Mouse (Mus musculus) B cell, adult (primary cell): ENCODE data around the gene Phf3. TPM values are rescaled to one million over a fixed set of nuclear protein-coding genes. Genes with fewer than 3 reads are reported as not detected.

Experiments
- total RNA-seq: library from RNA; stranded (reverse); gene quantifications from 4 replicates; pipeline ENCODE4 v1.2.4, GENCODE M21; 2023; ENCODE audit not compliant: inconsistent age

Phf3 gene
- total RNA-seq = 160 to 167 TPM (median 162 TPM) in 4 replicates

DNA sequence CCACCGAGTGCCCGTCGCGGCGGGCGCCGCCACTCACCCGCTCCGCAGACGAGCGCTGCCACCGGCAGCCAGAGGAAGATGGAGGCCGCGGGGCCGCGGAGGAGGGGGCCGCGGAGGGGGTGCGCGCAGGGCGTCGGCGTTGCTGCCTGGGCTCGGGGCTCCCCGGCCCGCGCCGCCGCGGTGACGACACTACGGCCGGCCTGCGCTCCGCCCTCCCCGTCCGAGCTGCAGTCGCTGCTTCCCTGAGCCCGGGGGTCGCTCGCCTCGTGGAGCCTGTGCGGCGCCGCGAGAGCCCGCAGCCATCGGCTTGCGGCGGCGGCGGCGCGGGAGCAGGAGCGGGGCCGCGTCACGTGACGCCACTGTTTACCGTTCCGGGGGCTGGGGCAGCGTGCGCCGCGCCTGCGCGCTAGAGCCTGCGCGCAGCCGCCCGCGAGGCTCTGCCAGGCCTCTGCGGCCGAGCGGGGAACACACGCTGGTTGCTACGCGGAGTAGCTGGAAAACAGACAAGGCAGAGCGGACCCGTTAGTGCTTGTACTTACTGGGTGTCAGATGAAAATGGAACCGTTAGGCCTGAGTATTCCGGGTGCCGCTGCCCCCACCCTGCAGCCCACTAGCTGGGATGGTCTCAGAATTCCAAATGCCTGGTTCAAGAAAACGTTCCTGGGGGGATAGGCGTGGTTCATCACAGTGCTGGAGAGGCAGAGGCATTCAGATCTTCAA lies at the start of gene Phf3:
Gene Phf3 (minus strand): TSS at position 381 of the 720 bp plus-strand sequence.

Other genes starting within 250 kb of the Phf3 start
- not detected in 4 replicates for gene AC153137.1, start 104.0 kb upstream of the Phf3 start, total RNA-seq